Mouse (Mus musculus) cerebellum, adult 2 months (tissue): ENCODE results near the gene Prss22.

Experiments
- CTCF ChIP-seq: fragments of 200-500 bp; IDR thresholded peaks from 2 replicates; pipeline ENCODE4 v1.5.1; 2011; ENCODE audit warnings: low read depth, mild to moderate bottlenecking, control low read depth, low read length, moderate library complexity, borderline replicate concordance; ENCODE audit not compliant: insufficient read depth
- POLR2A ChIP-seq: fragments of 200-500 bp; IDR thresholded peaks from 2 replicates; pipeline ENCODE4 v1.6.1; 2011; ENCODE audit warnings: low read length, control low read depth, borderline replicate concordance; ENCODE audit not compliant: insufficient read depth

DNA sequence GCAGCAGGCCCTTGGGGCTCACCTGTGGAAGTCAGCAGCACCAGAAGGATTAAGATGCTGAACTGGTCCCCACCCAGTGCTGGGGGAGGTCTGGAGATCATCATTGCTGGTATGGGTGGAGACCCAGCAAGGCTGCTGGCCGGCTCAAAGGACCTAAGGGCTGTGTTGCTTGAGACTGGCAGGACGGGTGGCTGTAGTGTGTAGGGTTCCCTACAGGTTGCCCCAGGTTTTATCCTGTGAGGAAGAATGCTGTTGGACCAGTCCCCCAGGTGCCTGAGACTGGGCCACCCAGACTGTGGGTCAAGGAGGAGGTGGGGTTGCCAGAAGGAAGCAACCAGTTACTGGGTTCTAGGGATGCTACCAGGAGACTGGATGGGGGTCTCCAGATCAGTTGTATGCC lies at the start of gene Prss22:
- TF ChIP-seq CTCF (no peak), POLR2A (no peak)
